Mouse (Mus musculus): ENCODE results near the gene Phactr4.
"Not testable (repeated sequence)": the region's sequence is repeated elsewhere in the genome, so short reads cannot be mapped to it uniquely, and the experiment has no call there.

Phactr4 gene

DNA sequence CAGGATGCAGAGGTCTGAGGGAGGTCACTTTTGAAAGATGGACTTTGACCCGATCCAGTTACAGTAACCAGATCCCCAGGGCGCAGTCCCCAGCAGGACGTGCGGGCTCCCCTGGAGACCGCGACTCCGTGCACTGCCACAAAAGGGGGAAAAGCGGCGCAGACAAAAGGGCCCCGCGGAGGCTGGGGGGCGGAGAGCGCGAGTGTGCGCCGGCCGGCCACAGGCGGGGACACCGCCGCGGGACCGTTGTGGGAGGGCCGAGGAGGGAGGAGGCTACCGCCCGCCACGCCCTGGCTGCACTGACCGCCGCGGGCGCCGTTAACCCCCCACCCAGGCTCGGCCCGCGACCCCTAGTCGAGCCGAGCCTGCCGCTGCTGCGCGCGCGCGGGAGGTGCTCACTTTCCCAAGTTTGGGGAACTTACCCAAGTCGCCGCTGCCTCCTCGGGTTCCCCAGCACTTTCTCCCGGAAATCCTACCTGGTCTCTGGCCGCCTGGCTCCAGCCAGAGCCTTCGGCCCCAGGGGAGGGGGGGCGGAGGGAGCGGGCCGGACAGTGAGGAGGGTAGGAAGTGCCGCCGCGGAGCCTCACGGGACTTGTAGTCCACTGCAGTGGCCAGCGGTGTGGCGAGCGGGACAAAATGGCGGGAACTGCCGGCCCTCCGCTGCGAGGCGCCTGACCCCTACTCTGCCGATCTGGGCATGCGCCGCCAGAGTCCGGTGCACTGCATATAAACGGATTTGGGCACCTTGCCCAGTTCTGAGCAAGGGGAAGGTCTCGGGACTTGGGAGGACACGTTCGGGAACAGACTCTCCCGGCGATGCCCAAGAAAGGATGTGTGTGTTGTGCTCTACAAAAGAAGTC, at the start of gene Phactr4:
Gene Phactr4 (minus strand): TSS at position 567 of the 860 bp plus-strand sequence.
- peak; percentile 99 for DNase-seq (ENCODE audit: inconsistent ontology term)

- DNase-seq (ENCODE audit: inconsistent ontology term) = no peak
Observed at GRCm38 (mm10) chr4:132469873-132470272, 47.6 kb upstream of the Phactr4 start.

DNA sequence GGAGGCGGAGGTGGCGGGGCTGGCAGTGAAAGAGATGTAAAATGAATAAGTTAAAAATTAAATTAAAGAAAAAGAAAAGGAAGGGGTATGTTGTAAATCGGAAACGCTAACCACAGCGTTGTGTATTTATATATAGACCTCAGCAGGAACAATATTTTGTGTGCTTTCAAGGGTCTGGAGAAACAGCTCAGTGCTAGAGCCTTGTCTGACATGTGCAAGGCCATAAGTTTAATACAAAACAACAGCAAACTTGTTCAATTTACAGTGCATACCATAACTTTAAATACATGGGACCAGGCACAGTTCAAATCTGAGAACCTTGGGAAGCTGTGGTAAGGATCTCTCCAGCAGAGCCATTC, 41.9 kb upstream of the Phactr4 start:
- no peak for DNase-seq (ENCODE audit: inconsistent ontology term)

GRCm38 (mm10) chr4:132463430-132464254, 41.4 kb upstream of the Phactr4 start, which contains the start of gene Med18:
Med18 (minus strand) TSS chr4:132463921.
- peak; percentile 90 for DNase-seq (ENCODE audit: inconsistent ontology term)

GRCm38 (mm10) chr4:132462836-132463235, 40.5 kb upstream of the Phactr4 start:
- DNase-seq (ENCODE audit: inconsistent ontology term) = peak; percentile 4

DNA sequence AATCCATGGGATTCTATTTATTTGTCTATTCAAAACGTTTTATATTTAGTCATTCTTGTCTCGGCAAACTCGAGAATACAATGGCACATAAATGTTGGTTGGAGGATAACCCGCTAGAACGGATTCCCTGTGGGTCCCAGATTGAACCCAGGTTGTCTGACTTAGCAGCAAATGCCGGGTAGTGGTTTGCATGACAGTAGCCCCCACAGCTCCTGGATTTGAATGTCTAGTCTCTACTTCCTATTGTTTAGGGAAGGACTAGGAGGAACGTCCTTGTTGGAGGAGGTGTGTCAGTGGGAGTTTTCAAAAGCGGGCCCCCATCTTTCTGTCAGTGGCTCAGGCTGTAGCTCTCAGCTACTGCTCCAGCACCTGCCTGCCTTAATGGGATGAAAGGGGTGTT, 37.9 kb upstream of the Phactr4 start:
- DNase-seq (ENCODE audit: inconsistent ontology term) = no peak

- DNase-seq (ENCODE audit: inconsistent ontology term) = no peak
Observed at GRCm38 (mm10) chr4:132455561-132455960, 33.3 kb upstream of the Phactr4 start.

DNA sequence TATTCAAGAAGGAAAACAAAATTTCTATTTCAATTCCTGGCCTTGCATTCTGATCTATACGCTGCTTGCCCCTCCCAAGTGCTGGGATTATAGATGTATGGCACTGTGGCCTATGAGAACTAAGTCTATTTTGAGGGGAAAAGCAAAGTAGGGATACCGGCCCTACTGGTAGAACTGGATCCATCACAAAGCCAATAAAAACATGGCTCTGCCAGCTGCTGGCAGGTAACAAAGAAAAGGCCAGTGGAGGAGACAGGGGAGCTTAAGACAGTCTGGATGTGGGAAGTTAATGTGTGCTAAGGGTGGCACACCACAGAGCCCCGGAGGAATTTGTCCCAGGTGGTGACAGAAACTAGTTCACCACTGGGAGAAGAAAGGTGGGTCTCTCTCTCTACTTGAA, 32.9 kb upstream of the Phactr4 start:
- no peak for DNase-seq (ENCODE audit: inconsistent ontology term)

- DNase-seq (ENCODE audit: inconsistent ontology term) = no peak
Observed at GRCm38 (mm10) chr4:132454216-132454615, 31.9 kb upstream of the Phactr4 start.

- DNase-seq (ENCODE audit: inconsistent ontology term) = no peak
Observed at GRCm38 (mm10) chr4:132449778-132450177, 27.5 kb upstream of the Phactr4 start.

DNA sequence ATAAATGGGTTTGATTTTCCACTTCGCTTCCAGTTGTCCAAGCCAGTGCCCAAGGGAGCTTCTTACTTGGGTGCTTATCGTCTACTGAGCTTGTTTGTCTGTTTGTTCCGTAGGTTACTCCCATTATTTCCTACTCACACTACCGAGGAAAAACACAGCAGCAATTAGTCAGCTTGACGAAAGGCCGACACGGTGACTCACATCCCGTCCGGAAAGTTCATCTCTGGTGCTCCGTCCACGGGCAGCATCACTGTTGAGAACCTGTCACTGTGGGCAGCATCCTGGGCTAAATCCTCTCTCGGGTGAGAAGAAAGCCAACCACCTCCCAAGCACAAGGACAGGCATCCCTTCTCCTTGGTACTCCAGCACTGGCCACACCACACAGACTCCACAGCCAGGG, 23.8 kb upstream of the Phactr4 start:
- no peak for DNase-seq (ENCODE audit: inconsistent ontology term)

DNA sequence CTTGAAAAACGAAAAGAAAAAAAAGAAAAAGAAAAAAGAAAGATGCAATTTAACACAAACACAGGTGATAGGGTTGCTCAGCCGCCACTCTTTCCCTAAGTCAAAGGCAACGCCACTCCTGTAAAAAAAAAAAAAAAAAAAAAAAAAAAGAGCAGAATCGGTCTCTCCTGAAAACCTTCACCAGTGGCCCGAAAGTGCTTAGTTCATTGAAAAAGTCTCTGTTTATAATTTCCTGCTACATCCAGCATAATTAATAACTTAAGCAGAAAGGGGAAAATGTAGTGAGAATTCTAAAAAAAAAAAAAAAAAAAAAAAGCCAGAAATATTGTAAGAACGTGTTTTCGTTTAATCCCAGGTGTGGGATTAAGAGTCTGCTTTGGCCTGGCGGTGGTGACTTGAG, 22.2 kb upstream of the Phactr4 start:
- no peak for DNase-seq (ENCODE audit: inconsistent ontology term)

DNA sequence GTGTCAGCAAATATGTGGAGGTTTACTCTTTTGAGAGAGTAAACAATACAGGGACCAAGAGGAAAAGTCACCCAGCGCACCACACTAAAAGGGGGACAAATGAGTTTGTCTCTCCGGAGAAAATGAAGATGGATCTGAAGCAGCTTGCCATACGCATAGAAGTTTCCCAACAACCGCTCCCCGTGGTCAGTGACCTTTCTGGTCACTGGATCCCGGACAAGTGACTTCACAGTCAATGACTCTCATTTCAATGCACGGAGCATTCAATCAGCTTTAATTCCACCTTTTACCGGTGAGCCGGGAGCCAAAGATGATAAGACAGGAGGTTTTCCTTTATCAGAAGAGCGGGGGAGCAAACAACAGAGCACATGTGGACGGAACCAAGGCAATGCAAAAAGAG, 15.6 kb upstream of the Phactr4 start:
- DNase-seq (ENCODE audit: inconsistent ontology term) = no peak

- DNase-seq (ENCODE audit: inconsistent ontology term) = no peak
Observed at GRCm38 (mm10) chr4:132432717-132433372, 10.6 kb upstream of the Phactr4 start.

GRCm38 (mm10) chr4:132428022-132428542, 5.8 kb upstream of the Phactr4 start:
- DNase-seq (ENCODE audit: inconsistent ontology term) = no peak

DNA sequence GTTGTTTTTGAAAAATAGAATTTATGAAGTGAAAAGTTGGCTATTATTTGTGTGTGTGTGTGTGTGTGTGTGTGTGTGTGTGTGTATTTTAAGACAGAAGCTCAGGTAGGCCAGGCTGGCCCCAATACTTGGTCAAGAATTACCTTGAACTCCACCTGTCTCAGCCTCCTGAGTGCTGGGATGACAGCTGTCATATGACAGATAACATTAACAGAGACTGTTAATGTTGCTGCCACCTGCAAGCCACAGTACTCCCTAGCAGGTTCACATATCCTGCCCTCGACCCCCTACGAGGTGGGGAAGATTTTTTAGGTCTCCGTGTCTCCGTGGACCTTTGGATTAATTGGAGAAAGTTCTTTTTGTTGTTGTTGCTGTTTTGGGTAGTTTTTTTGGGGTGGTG, 5.2 kb upstream of the Phactr4 start:
- DNase-seq (ENCODE audit: inconsistent ontology term) = no peak

GRCm38 (mm10) chr4:132426021-132426420, 3.7 kb upstream of the Phactr4 start:
- no peak for DNase-seq (ENCODE audit: inconsistent ontology term)

GRCm38 (mm10) chr4:132424765-132425164, 2.5 kb upstream of the Phactr4 start:
- no peak for DNase-seq (ENCODE audit: inconsistent ontology term)

- no peak for DNase-seq (ENCODE audit: inconsistent ontology term)
Observed at GRCm38 (mm10) chr4:132421556-132421922, 750 bp downstream of the Phactr4 start.

- peak; percentile 29 for DNase-seq (ENCODE audit: inconsistent ontology term)
Observed at GRCm38 (mm10) chr4:132420471-132420870, 1.8 kb downstream of the Phactr4 start.

DNA sequence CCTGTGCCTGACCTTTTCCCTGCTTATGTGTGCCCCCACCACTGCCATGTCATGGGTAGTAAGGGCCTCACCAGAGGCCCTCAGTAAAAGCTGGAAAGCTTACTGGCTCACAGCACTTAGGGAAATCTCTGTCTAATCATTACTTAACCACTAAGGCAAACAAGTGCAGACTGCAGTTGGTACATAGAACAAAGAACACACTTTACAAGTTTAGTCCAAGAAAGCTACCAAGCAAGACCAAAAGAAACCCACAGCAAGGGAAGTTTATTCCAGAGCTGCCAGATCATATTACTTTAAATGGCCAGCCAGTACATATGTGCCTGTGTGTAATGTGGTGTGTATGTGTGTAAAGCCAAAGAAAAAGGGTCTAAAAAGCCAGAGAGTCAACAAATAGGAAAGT, 6.3 kb downstream of the Phactr4 start:
- DNase-seq (ENCODE audit: inconsistent ontology term) = no peak

DNA sequence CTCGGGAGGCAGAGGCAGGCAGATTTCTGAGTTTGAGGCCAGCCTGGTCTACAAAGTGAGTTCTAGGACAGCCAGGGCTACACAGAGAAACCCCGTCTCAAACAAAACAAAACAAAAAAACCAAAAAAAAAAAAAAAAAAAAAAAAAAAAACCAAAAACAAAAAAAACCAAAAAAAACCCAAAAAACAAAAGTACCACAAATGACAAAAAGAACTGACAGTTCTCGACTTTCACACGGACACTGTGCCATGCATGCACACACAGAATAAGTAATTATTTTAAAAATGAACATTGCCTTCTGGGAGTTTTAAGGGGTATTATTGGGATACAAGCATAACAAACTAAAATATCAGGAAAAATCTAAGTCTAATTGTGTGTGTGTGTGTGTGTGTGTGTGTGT, 9.0 kb downstream of the Phactr4 start:
- DNase-seq (ENCODE audit: inconsistent ontology term) = not testable (repeated sequence)
